Mouse (Mus musculus): ENCODE data around the gene Gm21905.

The Gm21905 gene

GRCm38 (mm10) chr5:67946321-67946720 lies at the start of gene Gm21905:
Gene Gm21905, minus strand, starts transcription at chr5:67946421.
- no peak for DNase-seq

GRCm38 (mm10) chr5:67990426-67990825 lies 44.2 kb upstream of the Gm21905 start:
- DNase-seq: no peak

- no peak for DNase-seq
Observed at GRCm38 (mm10) chr5:67981946-67982526, 35.8 kb upstream of the Gm21905 start.

GRCm38 (mm10) chr5:67969536-67969935 lies 23.3 kb upstream of the Gm21905 start:
- DNase-seq: no peak

GRCm38 (mm10) chr5:67961708-67962629 lies 15.7 kb upstream of the Gm21905 start:
- no peak for DNase-seq

GRCm38 (mm10) chr5:67955486-67955885 lies 9.3 kb upstream of the Gm21905 start:
- no peak for DNase-seq

GRCm38 (mm10) chr5:67954097-67954496 lies 7.9 kb upstream of the Gm21905 start:
- DNase-seq: no peak

GRCm38 (mm10) chr5:67948074-67948473 lies 1.9 kb upstream of the Gm21905 start:
- DNase-seq: no peak

GRCm38 (mm10) chr5:67947006-67947405 lies 785 bp upstream of the Gm21905 start:
- DNase-seq: no peak

GRCm38 (mm10) chr5:67944074-67944785 lies 2.0 kb downstream of the Gm21905 start:
- DNase-seq: no peak

- no peak for DNase-seq
Observed at GRCm38 (mm10) chr5:67943199-67943598, 3.0 kb downstream of the Gm21905 start.

- no peak for DNase-seq
Observed at GRCm38 (mm10) chr5:67941369-67941768, 4.9 kb downstream of the Gm21905 start, which contains the start of gene Gm5108. Gene Gm5108, plus strand, starts transcription at chr5:67941669.

- no peak for DNase-seq
Observed at GRCm38 (mm10) chr5:67931623-67932022, 14.6 kb downstream of the Gm21905 start.

GRCm38 (mm10) chr5:67930584-67930983 lies 15.6 kb downstream of the Gm21905 start:
- peak; percentile 16 for DNase-seq

GRCm38 (mm10) chr5:67904555-67904954 lies 41.7 kb downstream of the Gm21905 start:
- no peak for DNase-seq

- DNase-seq: no peak
Observed at GRCm38 (mm10) chr5:67898921-67899320, 47.3 kb downstream of the Gm21905 start.

GRCm38 (mm10) chr5:67884422-67885210 lies 61.6 kb downstream of the Gm21905 start:
- DNase-seq: no peak

- DNase-seq: no peak
Observed at GRCm38 (mm10) chr5:67883564-67884171, 62.6 kb downstream of the Gm21905 start.

All from thymus, postnatal 25 days (tissue).